Mouse (Mus musculus): ENCODE measurements around the gene Plekhj1. TPM values are rescaled to one million over a fixed set of nuclear protein-coding genes. Genes with fewer than 3 reads are reported as not detected.

Gene Plekhj1
- polyA plus RNA-seq, 1 experiment from 2014 or later, result 141 TPM

GRCm38 (mm10) chr10:80751188-80751832, 47.1 kb downstream of the Plekhj1 start:
- Histone ChIP-seq H3K9me3 (replicated peaks) (no peaks in the 10 kb centered on the region), H3K36me3 (ENCODE audit: poor library complexity, severe bottlenecking) (no peaks in the 10 kb centered on the region), H3K27ac (no peak overlapping the region), H3K4me3 (peak overlapping the region; percentile 12; the same call in 1 of the 2 replicates), H3K9ac (peak overlapping the region; percentile 3; the same call in 1 of the 2 replicates), H3K4me2 (peak overlapping the region; percentile 38), H3K27me3 (0 out of 2 replicates have a peak, but pooled peaks cover 2% of the 10 kb centered on the region), H3K4me1 (peaks cover 23% of the 10 kb centered on the region)
- WGBS, result 17% methylated on average over 16 of the region's 16 CpGs
- no peak for ATAC-seq

- H3K9ac ChIP-seq, result no peak overlapping the region
- 15% methylated on average over 6 of the region's 6 CpGs for WGBS
- no peak for ATAC-seq
- H3K4me3 ChIP-seq, result no peak overlapping the region
- H3K4me1 ChIP-seq, result peaks cover 10% of the 10 kb centered on the region
- no peak overlapping the region for H3K27ac ChIP-seq
- 0 out of 2 replicates have a peak, but pooled peaks cover 7% of the 10 kb centered on the region for H3K27me3 ChIP-seq
- no peaks in the 10 kb centered on the region for H3K9me3 ChIP-seq (replicated peaks)
- no peak overlapping the region for H3K4me2 ChIP-seq
- no peaks in the 10 kb centered on the region for H3K36me3 ChIP-seq (ENCODE audit: poor library complexity, severe bottlenecking)
Observed at GRCm38 (mm10) chr10:80748609-80749008, 49.8 kb downstream of the Plekhj1 start.

- ATAC-seq, result no peak
Observed at GRCm38 (mm10) chr10:80747410-80747809, 51.0 kb downstream of the Plekhj1 start.

More at GRCm38 (mm10) chr10:80747410-80747809, 51.0 kb downstream of the Plekhj1 start:
- no peak overlapping the region for H3K4me3 ChIP-seq
- H3K36me3 ChIP-seq (ENCODE audit: poor library complexity, severe bottlenecking), result no peaks in the 10 kb centered on the region
- 0 out of 2 replicates have a peak, but pooled peaks cover 7% of the 10 kb centered on the region for H3K27me3 ChIP-seq
- H3K4me2 ChIP-seq, result no peak overlapping the region
- no peak overlapping the region for H3K9ac ChIP-seq
- peaks cover 13% of the 10 kb centered on the region for H3K4me1 ChIP-seq
- no peak overlapping the region for H3K27ac ChIP-seq
- H3K9me3 ChIP-seq (replicated peaks), result no peaks in the 10 kb centered on the region
- 20% methylated on average over 3 of the region's 3 CpGs for WGBS

MicroRNAs encoded within 50 kb of the gene (microRNA counts, 519-probe panel; counts per million panel counts)
- microRNA mmu-miR-1982, result 177 counts per million, percentile 53 among the panel's probes with 10 or more counts

Small RNA genes lying within 50 kb of the gene (microRNA-seq; reads per million reads assigned to microRNA genes)
- gene Mir1982, result 3.0 reads per million, percentile 4 among the genes with 10 or more reads in this experiment

Other genes starting within 250 kb of the Plekhj1 start
- 27.5 and 30.8 TPM in 2 replicates for gene Rexo1, start 237.1 kb downstream of the Plekhj1 start, polyA plus RNA-seq (2015; fragmentation: Nextera tagmentation; extraction: Ambion mirVana)
- 6.6 and 7.5 TPM in 2 replicates for gene Klf16, start 221.3 kb downstream of the Plekhj1 start, polyA plus RNA-seq (2015; fragmentation: Nextera tagmentation; extraction: Ambion mirVana)
- 72.3 and 74.9 TPM in 2 replicates for gene Abhd17a, start 208.3 kb downstream of the Plekhj1 start, polyA plus RNA-seq (2015; fragmentation: Nextera tagmentation; extraction: Ambion mirVana)
- gene Scamp4, start 195.8 kb downstream of the Plekhj1 start, polyA plus RNA-seq (2015; fragmentation: Nextera tagmentation; extraction: Ambion mirVana), result 56.7 and 69.6 TPM in 2 replicates
- gene Adat3, start 195.7 kb downstream of the Plekhj1 start, polyA plus RNA-seq (2015; fragmentation: Nextera tagmentation; extraction: Ambion mirVana), result 4.8 and 6.7 TPM in 2 replicates
- 4.0 and 4.4 TPM in 2 replicates for gene Gm49322, start 192.6 kb downstream of the Plekhj1 start, polyA plus RNA-seq (2015; fragmentation: Nextera tagmentation; extraction: Ambion mirVana)
- 55.0 and 73.2 TPM in 2 replicates for gene Csnk1g2, start 175.8 kb downstream of the Plekhj1 start, polyA plus RNA-seq (2015; fragmentation: Nextera tagmentation; extraction: Ambion mirVana)
- 59.2 and 61.2 TPM in 2 replicates for gene Btbd2, start 141.6 kb downstream of the Plekhj1 start, polyA plus RNA-seq (2015; fragmentation: Nextera tagmentation; extraction: Ambion mirVana)
- gene Mknk2, start 120.5 kb downstream of the Plekhj1 start, polyA plus RNA-seq (2015; fragmentation: Nextera tagmentation; extraction: Ambion mirVana), result 52.3 and 55.1 TPM in 2 replicates
- 47.9 and 51.6 TPM in 2 replicates for gene Mob3a, start 96.6 kb downstream of the Plekhj1 start, polyA plus RNA-seq (2015; fragmentation: Nextera tagmentation; extraction: Ambion mirVana)
- gene Izumo4, start 96.4 kb downstream of the Plekhj1 start, polyA plus RNA-seq (2015; fragmentation: Nextera tagmentation; extraction: Ambion mirVana), result 24.5 and 26.3 TPM in 2 replicates
- 80.2 and 82.9 TPM in 2 replicates for gene Ap3d1, start 56.4 kb downstream of the Plekhj1 start, polyA plus RNA-seq (2015; fragmentation: Nextera tagmentation; extraction: Ambion mirVana)
- 19.9 and 21.1 TPM in 2 replicates for gene Dot1l, start 43.4 kb downstream of the Plekhj1 start, polyA plus RNA-seq (2015; fragmentation: Nextera tagmentation; extraction: Ambion mirVana)
- 63.5 and 67.3 TPM in 2 replicates for gene Sf3a2, start 428 bp downstream of the Plekhj1 start, polyA plus RNA-seq (2015; fragmentation: Nextera tagmentation; extraction: Ambion mirVana)
- 0.13 TPM in 1 of 2 replicates, not detected in the other for gene Amh, start 6.6 kb upstream of the Plekhj1 start, polyA plus RNA-seq (2015; fragmentation: Nextera tagmentation; extraction: Ambion mirVana)
- 0.26 TPM in 1 of 2 replicates, not detected in the other for gene Jsrp1, start 14.9 kb upstream of the Plekhj1 start, polyA plus RNA-seq (2015; fragmentation: Nextera tagmentation; extraction: Ambion mirVana)
- 1,581 and 1,699 TPM in 2 replicates for gene Oaz1, start 28.0 kb upstream of the Plekhj1 start, polyA plus RNA-seq (2015; fragmentation: Nextera tagmentation; extraction: Ambion mirVana)
- gene Lingo3, start 45.4 kb upstream of the Plekhj1 start, polyA plus RNA-seq (2015; fragmentation: Nextera tagmentation; extraction: Ambion mirVana), result 1.7 and 2.0 TPM in 2 replicates
- gene Lsm7, start 56.6 kb upstream of the Plekhj1 start, polyA plus RNA-seq (2015; fragmentation: Nextera tagmentation; extraction: Ambion mirVana), result 291 and 325 TPM in 2 replicates
- gene Sppl2b, start 56.6 kb upstream of the Plekhj1 start, polyA plus RNA-seq (2015; fragmentation: Nextera tagmentation; extraction: Ambion mirVana), result 40.1 and 45.3 TPM in 2 replicates
- gene Tmprss9, start 73.2 kb upstream of the Plekhj1 start, polyA plus RNA-seq (2015; fragmentation: Nextera tagmentation; extraction: Ambion mirVana), result 0.13 and 0.14 TPM in 2 replicates
- gene Timm13, start 102.3 kb upstream of the Plekhj1 start, polyA plus RNA-seq (2015; fragmentation: Nextera tagmentation; extraction: Ambion mirVana), result 356 and 364 TPM in 2 replicates
- 54.0 and 54.9 TPM in 2 replicates for gene Lmnb2, start 119.6 kb upstream of the Plekhj1 start, polyA plus RNA-seq (2015; fragmentation: Nextera tagmentation; extraction: Ambion mirVana)
- 4.9 and 5.1 TPM in 2 replicates for gene Gadd45b, start 131.4 kb upstream of the Plekhj1 start, polyA plus RNA-seq (2015; fragmentation: Nextera tagmentation; extraction: Ambion mirVana)
- gene Gng7, start 216.3 kb upstream of the Plekhj1 start, polyA plus RNA-seq (2015; fragmentation: Nextera tagmentation; extraction: Ambion mirVana), result 14.8 and 17.6 TPM in 2 replicates
- 13.4 and 15.0 TPM in 2 replicates for gene Diras1, start 227.0 kb upstream of the Plekhj1 start, polyA plus RNA-seq (2015; fragmentation: Nextera tagmentation; extraction: Ambion mirVana)
- gene Slc39a3, start 238.8 kb upstream of the Plekhj1 start, polyA plus RNA-seq (2015; fragmentation: Nextera tagmentation; extraction: Ambion mirVana), result 33.4 and 37.8 TPM in 2 replicates